Mouse (Mus musculus) stomach, embryonic 14.5 days (tissue): ENCODE data around the gene Adamtsl4. TPM values are rescaled to one million over a fixed set of nuclear protein-coding genes. Genes with fewer than 3 reads are reported as not detected.
"Not testable (repeated sequence)": the region's sequence is repeated elsewhere in the genome, so short reads cannot be mapped to it uniquely, and the experiment has no call there.

Source experiments
- ATAC-seq: fragments of 200-750 bp; cut with Nextera tagmentation; 2 replicates; pipeline ENCODE4 v1.8.0; 2017; ENCODE audit warnings: low read depth, moderate TSS enrichment; ENCODE audit not compliant: insufficient number of reproducible peaks, insufficient read depth, low FRiP score
- H3K27ac ChIP-seq: fragments of 300-500 bp; sonication (generic); 2 replicates; pipeline ENCODE4 v1.5.1; 2014; ENCODE audit warnings: mild to moderate bottlenecking, low read length, moderate library complexity, mixed read lengths
- H3K27me3 ChIP-seq: fragments of 300-500 bp; sonication (generic); 2 replicates; pipeline ENCODE4 v1.6.1; 2014; ENCODE audit warnings: low read length, control low read depth, mixed read lengths; ENCODE audit not compliant: control insufficient read depth, insufficient read depth
- H3K36me3 ChIP-seq: fragments of 300-500 bp; sonication (generic); 2 replicates; pipeline ENCODE4 v1.6.1; 2014; ENCODE audit warnings: mild to moderate bottlenecking, control low read depth, low read length, moderate library complexity, mixed read lengths; ENCODE audit not compliant: control insufficient read depth, insufficient read depth
- H3K4me1 ChIP-seq: fragments of 300-500 bp; sonication (generic); 2 replicates; pipeline ENCODE4 v1.6.1; 2014; ENCODE audit warnings: low read length, control low read depth, mixed read lengths; ENCODE audit not compliant: control insufficient read depth, insufficient read depth
- H3K4me2 ChIP-seq: fragments of 300-500 bp; sonication (generic); replicated peaks from 2 replicates; pipeline ENCODE4 v1.6.1; 2014; ENCODE audit warnings: low read depth, low read length, control low read depth
- H3K4me3 ChIP-seq: fragments of 300-500 bp; sonication (generic); 2 replicates; pipeline ENCODE4 v1.5.1; 2014; ENCODE audit warnings: low read depth, low read length, control low read depth
- H3K9ac ChIP-seq: fragments of 300-500 bp; sonication (generic); replicated peaks from 2 replicates; pipeline ENCODE4 v1.6.1; 2014; ENCODE audit warnings: low read depth, mild to moderate bottlenecking, control low read depth, low read length, moderate library complexity, mixed read lengths
- H3K9me3 ChIP-seq: fragments of 300-500 bp; sonication (generic); 2 replicates; pipeline ENCODE4 v1.6.1; 2016; ENCODE audit warnings: low read depth, low read length, control low read depth; ENCODE audit not compliant: control insufficient read depth
- WGBS: fragments of 180-500 bp; shearing (Covaris S2); extraction: QIAGEN DNeasy Blood & Tissue Kit; methylation state at CpG from one replicate; pipeline ENCODE4 v1.1.7; 2014; 5-methylcytosine and 5-hydroxymethylcytosine counted together
- polyA plus RNA-seq: library from polyadenylated mRNA; unstranded; fragments of >200 nt; fragmentation: Nextera tagmentation; extraction: Ambion mirVana; gene quantifications from 2 replicates; pipeline ENCODE4 v1.2.1, GENCODE M21; 2014

Adamtsl4 gene
- polyA plus RNA-seq, 1 experiment from 2014 or later: 5.3 TPM

DNA sequence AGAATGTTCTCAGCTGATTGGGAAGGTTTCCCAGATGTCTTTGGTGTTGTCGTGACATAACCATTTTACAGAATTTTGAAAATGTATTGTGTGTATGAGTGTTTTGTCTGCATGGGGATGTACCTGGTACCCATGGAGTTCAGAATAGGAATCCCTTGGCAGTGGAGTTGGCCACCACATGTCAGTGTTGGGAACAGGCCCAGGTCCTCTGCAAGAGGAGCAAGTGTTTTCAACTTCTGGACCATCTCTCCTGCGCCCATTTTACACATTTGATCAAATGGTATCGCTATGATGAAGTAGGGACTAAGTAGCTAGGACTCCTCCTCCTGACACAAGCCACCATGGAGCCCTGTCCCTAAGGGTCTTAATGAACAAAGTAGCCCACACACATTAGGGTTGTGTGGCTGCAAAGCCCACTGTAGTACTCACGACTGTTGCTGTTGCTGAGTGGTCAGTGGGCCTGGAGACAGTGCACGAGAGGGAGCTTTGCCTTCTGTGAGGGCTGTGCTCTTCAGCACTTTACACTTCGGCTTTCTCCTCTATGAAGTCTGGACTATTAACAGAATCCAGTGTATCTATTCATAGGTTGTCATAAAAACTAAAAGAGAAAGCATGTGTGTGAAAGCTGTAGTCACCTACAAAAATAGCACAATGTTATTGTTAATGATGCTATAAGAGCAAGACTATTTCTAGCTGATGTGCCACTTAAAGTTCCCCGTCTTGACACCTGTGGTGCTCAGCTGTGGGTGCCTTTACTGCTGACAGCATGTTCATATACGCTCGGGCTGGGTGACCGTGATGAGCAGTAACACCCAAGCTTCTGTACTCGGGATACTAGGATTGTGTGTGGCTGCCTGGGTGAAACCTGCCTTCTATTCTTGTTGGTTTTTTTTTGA, 7.3 kb upstream of the Adamtsl4 start:
- ATAC-seq: no peak
- H3K27me3 ChIP-seq: no peaks in the 10 kb centered on the region
- peaks cover 15% of the 10 kb centered on the region; the same call in 1 of the 2 replicates for H3K4me1 ChIP-seq
- no peaks in the 10 kb centered on the region for H3K9me3 ChIP-seq
- H3K27ac ChIP-seq: no peak overlapping the region
- no peak overlapping the region for H3K4me2 ChIP-seq
- H3K4me3 ChIP-seq: no peak overlapping the region
- no peak overlapping the region for H3K9ac ChIP-seq
- WGBS: 86% methylated on average over 11 of the region's 11 CpGs
- no peaks in the 10 kb centered on the region for H3K36me3 ChIP-seq

DNA sequence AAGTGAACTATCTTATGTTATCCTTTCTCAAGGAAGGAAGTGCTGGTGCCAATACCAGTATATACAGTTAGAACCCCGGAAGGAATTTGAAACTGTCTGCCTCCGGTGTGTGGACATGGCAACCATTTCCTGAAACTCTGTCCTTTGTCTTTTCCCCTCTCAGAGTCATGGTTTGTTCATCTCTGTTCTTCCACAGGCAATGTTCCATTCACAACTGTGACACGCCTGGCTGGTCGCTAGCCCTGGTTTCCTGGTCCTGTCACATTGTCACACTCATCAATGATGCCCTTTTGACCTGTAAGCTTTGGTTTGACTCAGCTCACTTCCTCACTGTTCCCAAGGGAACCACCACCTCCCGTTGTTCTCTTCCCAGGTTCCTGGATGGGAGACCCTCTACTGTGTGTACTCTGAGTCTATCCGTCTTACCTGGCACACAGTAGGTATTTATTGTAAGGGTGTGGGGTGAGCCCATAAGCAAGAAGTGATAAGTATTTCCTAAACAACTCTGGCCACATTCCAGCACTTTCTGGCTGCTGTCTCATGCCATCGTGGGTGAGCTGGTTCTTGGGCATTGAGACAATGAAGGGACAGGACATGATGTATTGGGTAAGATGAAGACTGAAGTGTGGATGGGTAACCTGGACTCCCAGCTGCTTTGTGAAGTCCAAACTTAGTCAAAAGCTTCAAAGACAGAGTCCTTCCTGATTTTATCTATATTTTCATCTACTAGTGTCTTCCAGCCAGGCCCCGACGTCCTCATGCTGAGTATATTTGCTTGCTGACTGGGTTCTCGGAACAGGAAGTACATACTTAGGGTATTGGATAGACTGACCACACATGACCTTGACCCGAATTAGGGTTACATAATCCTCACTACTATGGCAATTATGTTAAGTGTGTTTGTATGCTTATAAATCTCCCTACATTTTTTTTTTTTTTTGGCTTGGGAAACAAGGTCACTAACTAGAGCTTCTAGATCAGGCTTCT, 6.4 kb upstream of the Adamtsl4 start:
- H3K27me3 ChIP-seq: no peaks in the 10 kb centered on the region
- H3K4me2 ChIP-seq: no peak overlapping the region
- no peak for ATAC-seq
- H3K9ac ChIP-seq: no peak overlapping the region
- WGBS: 56% methylated on average over 11 of the region's 11 CpGs
- peaks cover 24% of the 10 kb centered on the region for H3K4me1 ChIP-seq
- H3K9me3 ChIP-seq: no peaks in the 10 kb centered on the region
- H3K4me3 ChIP-seq: no peak overlapping the region
- H3K36me3 ChIP-seq: no peaks in the 10 kb centered on the region
- no peak overlapping the region for H3K27ac ChIP-seq

DNA sequence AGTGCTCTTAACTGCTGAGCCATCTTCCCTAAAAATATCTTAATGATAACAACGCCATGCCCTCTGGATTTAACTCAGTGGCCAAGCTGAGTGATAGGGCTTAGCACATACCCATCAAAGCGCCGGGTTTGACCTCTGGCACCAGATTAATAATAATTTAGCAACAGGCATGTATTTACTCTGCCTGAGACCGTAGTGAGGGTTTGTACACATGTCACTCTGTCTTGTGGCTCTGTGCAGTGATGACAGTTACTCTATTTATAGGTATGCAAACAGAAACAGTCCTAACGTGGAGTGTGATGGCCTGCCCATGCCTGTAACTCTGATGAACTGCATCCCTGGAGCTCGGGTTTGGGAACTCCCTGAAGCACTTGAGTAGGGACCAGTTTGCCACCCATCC, 5.0 kb upstream of the Adamtsl4 start:
- no peak overlapping the region for H3K4me2 ChIP-seq
- peaks cover 31% of the 10 kb centered on the region for H3K4me1 ChIP-seq
- ATAC-seq: no peak
- H3K9me3 ChIP-seq: no peaks in the 10 kb centered on the region
- H3K27me3 ChIP-seq: no peaks in the 10 kb centered on the region
- no peak overlapping the region for H3K27ac ChIP-seq
- H3K9ac ChIP-seq: no peak overlapping the region
- no peak overlapping the region for H3K4me3 ChIP-seq
- 56% methylated on average over 6 of the region's 6 CpGs for WGBS
- no peaks in the 10 kb centered on the region for H3K36me3 ChIP-seq

DNA sequence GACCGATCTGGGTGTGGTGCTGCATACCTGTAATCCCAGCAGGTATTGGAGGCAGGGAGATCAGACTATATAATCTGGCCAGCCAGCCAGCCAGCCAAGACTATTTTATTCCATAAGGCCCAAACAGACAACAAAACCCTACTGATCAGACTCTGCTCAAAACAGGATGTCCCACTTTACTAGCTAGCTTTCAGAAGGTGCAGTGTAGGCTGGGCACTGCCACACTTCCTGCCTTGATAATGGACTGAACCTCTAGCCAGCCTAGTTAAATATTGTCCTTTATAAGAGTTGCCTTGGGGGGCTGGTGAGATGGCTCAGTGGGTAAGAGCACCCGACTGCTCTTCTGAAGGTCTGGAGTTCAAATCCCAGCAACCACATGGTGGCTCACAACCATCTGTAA, 2.8 kb upstream of the Adamtsl4 start:
- H3K4me1 ChIP-seq: peaks cover 31% of the 10 kb centered on the region
- not testable (repeated sequence) for H3K4me2 ChIP-seq, H3K9ac ChIP-seq, H3K9me3 ChIP-seq, H3K4me3 ChIP-seq, ATAC-seq, H3K36me3 ChIP-seq, H3K27me3 ChIP-seq, H3K27ac ChIP-seq
- 97% methylated on average over 2 of the region's 2 CpGs for WGBS

DNA sequence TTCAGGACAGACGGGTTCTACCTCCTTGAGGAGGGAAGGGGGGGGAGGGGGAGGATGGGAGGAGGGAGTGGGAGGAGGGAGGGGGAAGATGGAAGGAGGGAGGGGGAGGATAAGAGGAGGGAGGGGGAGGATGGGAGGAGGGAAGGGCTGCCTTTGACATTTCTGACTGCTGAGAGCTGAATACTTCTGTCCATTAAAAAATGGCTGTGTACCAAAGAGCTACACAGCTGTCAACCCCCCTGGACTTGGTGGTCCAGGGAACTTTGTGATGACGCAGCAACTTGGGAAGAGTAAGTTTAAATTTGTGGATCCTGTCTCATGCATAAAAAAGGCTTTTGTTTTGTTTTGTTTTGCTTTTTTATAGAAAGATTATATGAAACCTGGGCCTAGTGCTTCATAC, 2.2 kb upstream of the Adamtsl4 start:
- Histone ChIP-seq H3K27ac (peak overlapping the region; percentile 36; the same call in 1 of the 2 replicates), H3K9me3 (no peaks in the 10 kb centered on the region), H3K27me3 (no peaks in the 10 kb centered on the region), H3K9ac (no peak overlapping the region), H3K4me1 (peaks cover 31% of the 10 kb centered on the region), H3K36me3 (no peaks in the 10 kb centered on the region), H3K4me2 (no peak overlapping the region), H3K4me3 (no peak overlapping the region)
- WGBS: 21% methylated on average over 2 of the region's 2 CpGs
- ATAC-seq: no peak

DNA sequence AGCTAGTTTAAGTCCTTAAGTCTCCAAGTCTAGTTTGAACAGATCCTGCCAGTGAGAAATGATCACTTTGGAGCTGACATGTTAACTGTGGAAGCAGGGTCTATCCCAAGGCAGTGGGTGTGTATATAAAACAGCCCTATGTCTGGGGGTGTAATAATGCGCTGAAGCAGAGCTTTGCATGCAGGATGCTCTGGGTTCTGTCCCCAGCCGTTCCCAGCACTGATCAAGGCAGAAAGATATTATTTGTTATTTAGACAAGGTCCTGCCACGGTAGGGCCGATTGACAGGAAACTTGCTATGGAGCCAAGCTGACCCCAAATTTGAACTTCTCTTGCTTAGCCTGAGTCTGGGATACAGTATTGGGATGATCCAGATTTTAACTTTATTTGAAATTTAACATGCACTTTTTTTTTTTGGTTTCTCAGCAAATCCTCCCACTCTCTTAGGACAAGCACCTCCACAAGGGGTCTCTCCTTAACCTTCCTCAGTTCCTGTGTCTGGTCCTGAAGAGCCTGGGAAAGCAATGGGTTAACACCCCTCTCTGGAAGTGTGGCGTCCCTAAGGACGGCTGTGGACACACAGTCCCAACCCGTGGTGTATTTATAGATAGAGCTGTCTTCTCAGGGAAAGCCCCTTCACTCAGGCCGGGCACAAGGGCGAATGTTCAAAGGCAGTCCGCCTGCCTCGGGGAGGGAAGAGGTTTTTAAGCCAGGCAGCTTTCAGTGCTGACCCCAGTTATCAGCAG, 1.6 kb upstream of the Adamtsl4 start:
- Histone ChIP-seq H3K4me3 (no peak overlapping the region), H3K27me3 (no peaks in the 10 kb centered on the region), H3K36me3 (no peaks in the 10 kb centered on the region), H3K9me3 (no peaks in the 10 kb centered on the region), H3K4me1 (peaks cover 31% of the 10 kb centered on the region), H3K27ac (peak overlapping the region; percentile 44), H3K9ac (no peak overlapping the region), H3K4me2 (no peak overlapping the region)
- WGBS: 18% methylated on average over 11 of the region's 11 CpGs
- no peak for ATAC-seq

DNA sequence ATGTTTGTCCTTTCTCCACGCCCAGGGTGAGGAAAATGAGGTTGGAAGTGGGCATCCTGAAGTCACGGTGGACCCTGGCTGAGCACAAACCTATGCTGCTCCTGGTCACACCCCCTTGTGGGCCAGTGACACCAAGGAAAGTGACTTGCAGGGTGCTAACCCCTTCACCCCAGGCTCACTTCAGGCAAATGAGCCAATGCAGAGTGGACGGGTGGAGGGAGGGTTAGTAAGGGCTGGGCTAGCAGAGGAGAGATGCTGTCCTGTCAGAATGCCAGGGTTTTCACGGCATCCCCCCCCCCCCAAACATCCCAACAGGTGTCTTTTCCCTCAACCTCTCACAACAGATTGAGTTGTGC, 571 bp downstream of the Adamtsl4 start:
- peak overlapping the region; percentile 32; the same call in 1 of the 2 replicates for H3K9ac ChIP-seq
- H3K27ac ChIP-seq: peak overlapping the region; percentile 84; the same call in 1 of the 2 replicates
- peak overlapping the region; percentile 40 for H3K4me3 ChIP-seq
- H3K9me3 ChIP-seq: no peaks in the 10 kb centered on the region
- peak; percentile 21; the same call in 1 of the 2 replicates for ATAC-seq
- H3K36me3 ChIP-seq: no peaks in the 10 kb centered on the region
- H3K27me3 ChIP-seq: no peaks in the 10 kb centered on the region
- H3K4me2 ChIP-seq: peak overlapping the region; percentile 87
- peaks cover 31% of the 10 kb centered on the region for H3K4me1 ChIP-seq
- 15% methylated on average over 4 of the region's 4 CpGs for WGBS
